Mouse (Mus musculus) natural killer cell, adult 2 months (primary cell): ENCODE results near the gene Hist1h2be.
"Not testable (repeated sequence)": the region's sequence is repeated elsewhere in the genome, so short reads cannot be mapped to it uniquely, and the experiment has no call there.

Experiments
- DNase-seq, 2 experiments: peaks; one replicate each; pipeline ENCODE4 v3.0.0; 2022; ENCODE audit warnings: low spot score in 2 of 2

Hist1h2be gene

GRCm38 (mm10) chr13:23592614-23593013 lies 28.3 kb downstream of the Hist1h2be start:
- no peak for DNase-seq

GRCm38 (mm10) chr13:23591886-23592285 lies 29.0 kb downstream of the Hist1h2be start:
- DNase-seq = not testable (repeated sequence)

GRCm38 (mm10) chr13:23591206-23591605 lies 29.7 kb downstream of the Hist1h2be start:
- DNase-seq = no peak

GRCm38 (mm10) chr13:23586940-23587225 lies 34.0 kb downstream of the Hist1h2be start:
- no peak for DNase-seq

GRCm38 (mm10) chr13:23586099-23586939 lies 34.6 kb downstream of the Hist1h2be start:
- no peak for DNase-seq

GRCm38 (mm10) chr13:23585442-23586098 lies 35.4 kb downstream of the Hist1h2be start:
- DNase-seq = peak; percentile 73 to 78

- peak; percentile 75 to 79 for DNase-seq
Measured at GRCm38 (mm10) chr13:23585029-23585441, 35.9 kb downstream of the Hist1h2be start.

- no peak for DNase-seq
Measured at GRCm38 (mm10) chr13:23584331-23584730, 36.6 kb downstream of the Hist1h2be start.

- no peak for DNase-seq
Measured at GRCm38 (mm10) chr13:23583387-23584068, 37.4 kb downstream of the Hist1h2be start.

GRCm38 (mm10) chr13:23582219-23583056 lies 38.5 kb downstream of the Hist1h2be start:
- no peak for DNase-seq

GRCm38 (mm10) chr13:23581408-23582218 lies 39.3 kb downstream of the Hist1h2be start, which contains the start of gene Hist1h4d:
Hist1h4d (plus strand) TSS chr13:23581598.
- peak; percentile 96 for DNase-seq

- no peak for DNase-seq
Measured at GRCm38 (mm10) chr13:23577835-23578234, 43.1 kb downstream of the Hist1h2be start.

GRCm38 (mm10) chr13:23576906-23577639 lies 43.9 kb downstream of the Hist1h2be start:
- no peak for DNase-seq

- no peak for DNase-seq
Measured at GRCm38 (mm10) chr13:23576351-23576881, 44.5 kb downstream of the Hist1h2be start.

GRCm38 (mm10) chr13:23575864-23576313 lies 45.0 kb downstream of the Hist1h2be start:
- DNase-seq = not testable (repeated sequence)

GRCm38 (mm10) chr13:23575271-23575851 lies 45.6 kb downstream of the Hist1h2be start, which contains the start of gene Hist1h3d:
Hist1h3d (plus strand) TSS chr13:23575763.
- DNase-seq = peak in 1 of 2 experiments; percentile 70

- DNase-seq = not testable (repeated sequence)
Measured at GRCm38 (mm10) chr13:23574546-23575170, 46.3 kb downstream of the Hist1h2be start.

- peak; percentile 91 to 92 for DNase-seq
Measured at GRCm38 (mm10) chr13:23573898-23574524, 46.9 kb downstream of the Hist1h2be start, which contains the start of the genes Hist1h2bf and Hist1h2ad. Hist1h2bf (minus strand) TSS chr13:23574196. Hist1h2ad (plus strand) TSS chr13:23574381.
